Mouse (Mus musculus) neural tube, embryonic 13.5 days (tissue): ENCODE measurements around the gene Wasf3. TPM values are rescaled to one million over a fixed set of nuclear protein-coding genes. Genes with fewer than 3 reads are reported as not detected.

Experiments
- polyA plus RNA-seq: library from polyadenylated mRNA; unstranded; fragments of >200 nt; fragmentation: Nextera tagmentation; extraction: Ambion mirVana; gene quantifications from 2 replicates; pipeline ENCODE4 v1.2.1, GENCODE M21; 2015

Wasf3 gene
- polyA plus RNA-seq, 1 experiment from 2014 or later: 14.4 TPM

Other genes with a start within 250 kb of the Wasf3 start
- not detected in 2 replicates for gene Gm5565, start 224.4 kb upstream of the Wasf3 start, polyA plus RNA-seq
- not detected in 2 replicates for gene Gm6309, start 214.3 kb upstream of the Wasf3 start, polyA plus RNA-seq
- gene 1700001J03Rik, start 199.7 kb upstream of the Wasf3 start, polyA plus RNA-seq: 0.45 TPM in 1 of 2 replicates, not detected in the other
- 26.7 and 30.3 TPM in 2 replicates for gene Rnf6, start 163.4 kb upstream of the Wasf3 start, polyA plus RNA-seq
- gene Cdk8, start 153.8 kb upstream of the Wasf3 start, polyA plus RNA-seq: 20.4 and 21.7 TPM in 2 replicates
- gene Gm6408, start 97.0 kb downstream of the Wasf3 start, polyA plus RNA-seq: not detected in 2 replicates
- not detected in 2 replicates for gene Gm6370, start 106.4 kb downstream of the Wasf3 start, polyA plus RNA-seq
- gene 4930449I24Rik, start 117.4 kb downstream of the Wasf3 start, polyA plus RNA-seq: not detected in 2 replicates
- gene Gm3402, start 129.1 kb downstream of the Wasf3 start, polyA plus RNA-seq: not detected in 2 replicates
- not detected in 2 replicates for gene Gm3404, start 140.8 kb downstream of the Wasf3 start, polyA plus RNA-seq
- not detected in 2 replicates for gene Gm3409, start 152.7 kb downstream of the Wasf3 start, polyA plus RNA-seq
- not detected in 2 replicates for gene Gm3415, start 171.2 kb downstream of the Wasf3 start, polyA plus RNA-seq
- gene Gpr12, start 200.3 kb downstream of the Wasf3 start, polyA plus RNA-seq: 8.8 and 11.4 TPM in 2 replicates